Comparison of ENCODE assay signal across 8 mouse cellular contexts in the genomic region with DNA sequence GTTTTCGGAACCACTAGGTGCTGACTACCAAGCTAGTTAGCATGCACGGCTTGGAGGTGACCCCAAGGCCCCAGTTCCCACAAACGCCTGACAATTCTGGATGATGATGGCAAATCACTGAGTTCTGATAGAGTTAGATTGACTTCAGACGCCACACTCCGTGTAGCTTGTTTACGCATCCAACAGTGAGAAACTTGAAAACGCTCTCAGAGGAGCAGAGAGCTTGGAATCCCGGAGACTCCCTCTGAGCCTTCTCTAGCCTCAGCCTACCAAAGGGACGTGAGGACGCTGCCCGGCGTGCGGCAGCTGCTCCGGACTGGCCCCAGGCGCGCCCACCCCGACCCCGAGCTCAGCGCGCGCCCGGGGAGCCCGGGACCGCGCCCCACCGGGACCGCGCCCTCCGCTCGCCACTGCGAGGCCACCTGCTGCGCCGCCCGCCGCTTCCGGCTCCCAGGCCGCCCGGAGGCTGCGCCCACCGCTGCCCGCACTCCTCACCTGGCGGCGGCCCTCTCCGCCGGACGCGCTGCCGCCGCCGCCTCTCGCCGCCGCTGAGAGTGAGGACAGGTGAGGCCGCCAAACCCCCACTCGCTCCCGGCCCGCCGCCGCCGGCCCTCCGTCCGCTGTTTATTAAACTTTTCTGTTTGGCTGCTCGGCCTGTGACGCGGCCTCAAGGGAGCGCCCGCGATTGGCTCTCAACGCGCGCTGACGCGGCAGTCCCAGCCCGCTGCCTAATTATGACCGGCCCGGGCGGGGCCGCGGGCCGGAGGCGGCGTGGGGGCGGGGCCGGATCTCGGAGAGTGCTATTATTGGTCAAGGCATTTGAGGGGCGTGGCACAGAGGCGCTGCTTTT. TPM values are rescaled to one million over a fixed set of nuclear protein-coding genes. Genes with fewer than 3 reads are reported as not detected.
DNase-seq lines count a peak whose midpoint lies in the region; ATAC-seq and TF ChIP-seq lines count a peak whose summit lies in the region.

A gene (minus strand): TSS at position 709 of the 850 bp plus-strand sequence.

- in situ Hi-C loops in CH12.LX (cut with MboI; ENCODE audit: low pct_ligation_motif_present, low pct_unique_long_range_greater_than_20kb, low sequenced_read_pairs), result loop anchor here (10.0 kb wide), 1 partner anchor 75 kb away; no protein-coding TSS in a partner anchor

- ATAC-seq in forebrain, embryonic 12.5 days (ENCODE audit: low FRiP score), result peak; percentile 99
- peak; percentile 99 for ATAC-seq in heart, postnatal 0 days (ENCODE audit: insufficient read depth, low read depth)
- peak; percentile 96 for ATAC-seq in liver, embryonic 16.5 days (ENCODE audit: low read depth)
- peak; percentile 99 for ATAC-seq in neural tube, embryonic 13.5 days (ENCODE audit: low read depth)

- H3K4me2 ChIP-seq in CH12.LX (ENCODE audit: insufficient read depth, low read depth, poor library complexity, severe bottlenecking), result peak within 1 kb of the TSS; percentile 84
- H3K4me2 ChIP-seq in forebrain, embryonic 12.5 days, result peak within 1 kb of the TSS; percentile 68
- peak within 1 kb of the TSS; percentile 92 for H3K4me2 ChIP-seq in heart, postnatal 0 days (ENCODE audit: low read depth, low read length)
- peak within 1 kb of the TSS; percentile 85 for H3K4me2 ChIP-seq in liver, embryonic 16.5 days (ENCODE audit: low read depth, low read length)
- peak within 1 kb of the TSS; percentile 85 for H3K4me2 ChIP-seq in neural tube, embryonic 13.5 days

- dilution Hi-C loops in CH12.LX (cut with MboI; ENCODE audit: extremely low pct_ligation_motif_present, extremely low pct_unique_long_range_greater_than_20kb, low sequenced_read_pairs), result no loop called here

- WGBS in forebrain, embryonic 12.5 days, result 1% methylated on average over 66 of the region's 87 CpGs
- under 1% methylated on average over 84 of the region's 87 CpGs for WGBS in heart, postnatal 0 days
- under 1% methylated on average over 70 of the region's 87 CpGs for WGBS in liver, embryonic 16.5 days (ENCODE audit: insufficient replicate concordance)
- under 1% methylated on average over 72 of the region's 87 CpGs for WGBS in neural tube, embryonic 13.5 days

- TF ChIP-seq CTCF in CH12.LX (conservative IDR thresholded peaks at IDR 0.05 in 1 of 2, IDR thresholded peaks at IDR 0.05 in 1 of 2; ENCODE audit: low read depth in 2 of 2, low read length in 2 of 2), result no peak
- no peak for TF ChIP-seq CTCF in heart, postnatal 0 days (IDR thresholded peaks at IDR 0.05; ENCODE audit: low read depth)
- no peak for TF ChIP-seq CTCF in testis, adult 2 months (IDR thresholded peaks at IDR 0.05; ENCODE audit: control insufficient read depth, insufficient read depth, insufficient replicate concordance, low read depth, low read length)

- peaks cover 50% of the 10 kb centered on the region for H3K79me2 ChIP-seq in CH12.LX (replicated peaks; ENCODE audit: control insufficient read depth, extremely low read depth, insufficient read depth, poor library complexity, severe bottlenecking)

- peak within 1 kb of the TSS; percentile 97 for H3K9ac ChIP-seq in CH12.LX (ENCODE audit: insufficient read depth, low read depth)
- peak within 1 kb of the TSS; percentile 80 for H3K9ac ChIP-seq in forebrain, embryonic 12.5 days
- H3K9ac ChIP-seq in heart, postnatal 0 days (replicated peaks; ENCODE audit: low read depth, low read length), result peak within 1 kb of the TSS; percentile 84
- peak within 1 kb of the TSS; percentile 98 for H3K9ac ChIP-seq in liver, embryonic 16.5 days (ENCODE audit: low read depth, low read length)
- H3K9ac ChIP-seq in neural tube, embryonic 13.5 days, result peak within 1 kb of the TSS; percentile 68

- H3K4me3 ChIP-seq in CH12.LX (replicated peaks in 1 of 3; ENCODE audit: low read depth in 2 of 3, low read length in 2 of 3, poor library complexity in 1 of 3), result peak within 1 kb of the TSS; percentile 76 to 91 (median 90)
- H3K4me3 ChIP-seq in forebrain, embryonic 12.5 days (replicated peaks), result peak within 1 kb of the TSS; percentile 92
- peak within 1 kb of the TSS; percentile 90 for H3K4me3 ChIP-seq in heart, postnatal 0 days (ENCODE audit: low read depth, low read length)
- H3K4me3 ChIP-seq in liver, embryonic 16.5 days (ENCODE audit: low read depth, low read length), result peak within 1 kb of the TSS; percentile 95
- peak within 1 kb of the TSS; percentile 72 for H3K4me3 ChIP-seq in neural tube, embryonic 13.5 days
- peak within 1 kb of the TSS; percentile 98 for H3K4me3 ChIP-seq in testis, adult 2 months (ENCODE audit: control insufficient read depth, low read depth, low read length)

- peak within 1 kb of the TSS; percentile 43 for H3K27ac ChIP-seq in CH12.LX (ENCODE audit: insufficient read depth, low read depth)
- peak within 1 kb of the TSS; percentile 87 for H3K27ac ChIP-seq in forebrain, embryonic 12.5 days
- peak within 1 kb of the TSS; percentile 96 for H3K27ac ChIP-seq in heart, postnatal 0 days (ENCODE audit: low read depth)
- H3K27ac ChIP-seq in liver, embryonic 16.5 days (ENCODE audit: low read length), result peak within 1 kb of the TSS; percentile 98
- H3K27ac ChIP-seq in neural tube, embryonic 13.5 days (replicated peaks), result peak within 1 kb of the TSS; percentile 57
- H3K27ac ChIP-seq in testis, adult 2 months (ENCODE audit: control insufficient read depth, insufficient read depth, low read depth, low read length), result peak within 1 kb of the TSS; percentile 96

- peak; percentile 60; the same call in 1 of the 2 replicates for TF ChIP-seq POLR2A in CH12.LX (IDR thresholded peaks at IDR 0.05; ENCODE audit: low read depth, low read length)
- peak; percentile 69; the same call in 1 of the 2 replicates for TF ChIP-seq POLR2A in testis, adult 2 months (IDR thresholded peaks at IDR 0.05; ENCODE audit: control insufficient read depth, low read depth, low read length)

- no peaks in the 10 kb centered on the region for H3K27me3 ChIP-seq in CH12.LX (replicated peaks)
- H3K27me3 ChIP-seq in forebrain, embryonic 12.5 days, result no peaks in the 10 kb centered on the region
- no peaks in the 10 kb centered on the region for H3K27me3 ChIP-seq in heart, postnatal 0 days (ENCODE audit: control insufficient read depth, insufficient read depth, low read length)
- H3K27me3 ChIP-seq in liver, embryonic 16.5 days (ENCODE audit: control insufficient read depth, insufficient read depth, low read depth, low read length), result no peaks in the 10 kb centered on the region
- H3K27me3 ChIP-seq in neural tube, embryonic 13.5 days, result no peaks in the 10 kb centered on the region
- no peaks in the 10 kb centered on the region for H3K27me3 ChIP-seq in testis, adult 2 months (ENCODE audit: control insufficient read depth, insufficient read depth, low read length)

- peaks cover 0 to 31% of the 10 kb centered on the region in 2 experiments; a peak in 2 of 4 replicates for H3K4me1 ChIP-seq in CH12.LX (ENCODE audit: control insufficient read depth in 1 of 2, insufficient read depth in 2 of 2)
- H3K4me1 ChIP-seq in forebrain, embryonic 12.5 days, result peaks cover 9% of the 10 kb centered on the region
- 0 out of 2 replicates have a peak, but pooled peaks cover 6% of the 10 kb centered on the region for H3K4me1 ChIP-seq in heart, postnatal 0 days (ENCODE audit: control insufficient read depth, insufficient read depth)
- peaks cover 37% of the 10 kb centered on the region for H3K4me1 ChIP-seq in liver, embryonic 16.5 days (ENCODE audit: control insufficient read depth, low read depth, low read length)
- peaks cover 9% of the 10 kb centered on the region; the same call in 1 of the 2 replicates for H3K4me1 ChIP-seq in neural tube, embryonic 13.5 days (replicated peaks)
- H3K4me1 ChIP-seq in testis, adult 2 months (ENCODE audit: control insufficient read depth, insufficient read depth, low read length), result peaks cover 3% of the 10 kb centered on the region

- TF ChIP-seq RAD21 in CH12.LX (IDR thresholded peaks at IDR 0.05; ENCODE audit: low read depth, low read length), result no peak

- peak; percentile 96 for DNase-seq in CH12.LX (ENCODE audit: extremely low read depth)
- DNase-seq in c-Kit-positive CD71-positive TER-119-negative erythroid progenitor cells, embryonic 14.5 days (ENCODE audit: low read depth), result peak; percentile 95
- peak; percentile 97 for DNase-seq in heart, postnatal 0 days (ENCODE audit: low spot score)
- peak; percentile 99 for DNase-seq in kidney, postnatal 4 days

- no peaks in the 10 kb centered on the region for H3K36me3 ChIP-seq in CH12.LX (replicated peaks in 1 of 2; ENCODE audit: control insufficient read depth in 1 of 2, insufficient read depth in 1 of 2, low read length in 1 of 2)
- H3K36me3 ChIP-seq in forebrain, embryonic 12.5 days (replicated peaks), result no peaks in the 10 kb centered on the region
- no peaks in the 10 kb centered on the region for H3K36me3 ChIP-seq in heart, postnatal 0 days (replicated peaks; ENCODE audit: control insufficient read depth, insufficient read depth, low read length)
- no peaks in the 10 kb centered on the region for H3K36me3 ChIP-seq in liver, embryonic 16.5 days (ENCODE audit: control insufficient read depth, insufficient read depth)
- H3K36me3 ChIP-seq in neural tube, embryonic 13.5 days, result no peaks in the 10 kb centered on the region
- H3K36me3 ChIP-seq in testis, adult 2 months (ENCODE audit: control insufficient read depth, insufficient read depth, low read length), result no peaks in the 10 kb centered on the region

- TF ChIP-seq EP300 in CH12.LX (IDR thresholded peaks at IDR 0.05; ENCODE audit: low read length), result no peak; the same call in 1 of the 2 replicates
- no peak for TF ChIP-seq EP300 in heart, postnatal 0 days (IDR thresholded peaks at IDR 0.05; ENCODE audit: low read depth)

- H3K9me3 ChIP-seq in CH12.LX (replicated peaks; ENCODE audit: low read length), result no peaks in the 10 kb centered on the region
- no peaks in the 10 kb centered on the region for H3K9me3 ChIP-seq in forebrain, embryonic 12.5 days
- H3K9me3 ChIP-seq in heart, postnatal 0 days (replicated peaks; ENCODE audit: control insufficient read depth, low read length), result no peaks in the 10 kb centered on the region
- no peaks in the 10 kb centered on the region for H3K9me3 ChIP-seq in liver, embryonic 16.5 days (replicated peaks; ENCODE audit: control insufficient read depth, low read length)
- no peaks in the 10 kb centered on the region for H3K9me3 ChIP-seq in neural tube, embryonic 13.5 days

TF ChIP-seq in CH12.LX, 34 proteins besides CTCF, POLR2A, EP300 and RAD21 (continues in another document):
- 0 out of 2 replicates have a peak, but pooled peaks have one; percentile 16 for TF ChIP-seq MAFK (IDR thresholded peaks at IDR 0.05; ENCODE audit: insufficient replicate concordance, low read length)

RNA-seq across cellular contexts. Expression of the gene that starts here (rescaled TPM):
- total RNA-seq in CH12.LX (2012; rRNA removed) (57.5 and 60.1 TPM in 2 replicates), CH12.LX (2014; rRNA removed) (184 and 196 TPM in 2 replicates)
- polyA plus RNA-seq in CH12.LX (2012; ENCODE audit: insufficient read length, low read depth), result 71.0 and 78.0 TPM in 2 replicates
- 211 and 215 TPM in 2 replicates for polyA plus RNA-seq in forebrain, embryonic 12.5 days (2016; fragmentation: Nextera tagmentation; extraction: Ambion mirVana)
- 117 and 122 TPM in 2 replicates for total RNA-seq in heart, postnatal 0 days (2014; rRNA removed; ENCODE audit: low replicate concordance)
- 130 and 135 TPM in 2 replicates for polyA plus RNA-seq in heart, postnatal 0 days (2015; fragmentation: Nextera tagmentation; extraction: Ambion mirVana)
- 154 and 157 TPM in 2 replicates for polyA plus RNA-seq in liver, embryonic 16.5 days (2015; fragmentation: Nextera tagmentation; extraction: Ambion mirVana)
- polyA plus RNA-seq in neural tube, embryonic 13.5 days (2015; fragmentation: Nextera tagmentation; extraction: Ambion mirVana), result 227 and 231 TPM in 2 replicates
- polyA plus RNA-seq in testis, adult 2 months (2012; rRNA removed), result 228 and 287 TPM in 2 replicates

Comparison
In these comparisons a context has a peak if more than half of its experiments do, and no peak if none do; other contexts are left out.
1. Peak in every context shown above with its lines: DNase-seq, ATAC-seq, H3K4me3 ChIP-seq and H3K27ac ChIP-seq.
2. H3K27ac ChIP-seq: peak in every context shown above with its lines; median percentile 98 in liver, embryonic 16.5 days; 96 in heart, postnatal 0 days; 96 in testis, adult 2 months; 87 in forebrain, embryonic 12.5 days; 57 in neural tube, embryonic 13.5 days; 43 in CH12.LX.